Mouse (Mus musculus) stomach, embryonic 16.5 days (tissue): Measurements from ENCODE around the gene Rnf113a1. TPM values are rescaled to one million over a fixed set of nuclear protein-coding genes. Genes with fewer than 3 reads are reported as not detected.
"Not testable (repeated sequence)": the region's sequence is repeated elsewhere in the genome, so short reads cannot be mapped to it uniquely, and the experiment has no call there.

ENCODE experiments used
- ATAC-seq: fragments of 200-750 bp; cut with Nextera tagmentation; 2 replicates; pipeline ENCODE4 v1.8.0; 2017; ENCODE audit warnings: moderate number of reproducible peaks, moderate TSS enrichment; ENCODE audit not compliant: insufficient read depth, low FRiP score
- H3K27ac ChIP-seq: fragments of 300-500 bp; sonication (generic); 2 replicates; pipeline ENCODE4 v1.5.1; 2014; ENCODE audit warnings: low read length
- H3K27me3 ChIP-seq: fragments of 300-500 bp; sonication (generic); 2 replicates; pipeline ENCODE4 v1.6.1; 2014; ENCODE audit warnings: low read length, control low read depth, mixed read lengths; ENCODE audit not compliant: control insufficient read depth, insufficient read depth
- H3K36me3 ChIP-seq: fragments of 300-500 bp; sonication (generic); 2 replicates; pipeline ENCODE4 v1.6.1; 2014; ENCODE audit warnings: low read length; ENCODE audit not compliant: control insufficient read depth, insufficient read depth
- H3K4me1 ChIP-seq: fragments of 300-500 bp; sonication (generic); 2 replicates; pipeline ENCODE4 v1.6.1; 2014; ENCODE audit warnings: low read length, control low read depth, mixed read lengths; ENCODE audit not compliant: control insufficient read depth, insufficient read depth
- H3K4me2 ChIP-seq: fragments of 300-500 bp; sonication (generic); 2 replicates; pipeline ENCODE4 v1.6.1; 2014; ENCODE audit warnings: low read depth, low read length, mixed read lengths
- H3K4me3 ChIP-seq: fragments of 300-500 bp; sonication (generic); replicated peaks from 2 replicates; pipeline ENCODE4 v1.5.1; 2014; ENCODE audit warnings: mild to moderate bottlenecking, low read length
- H3K9ac ChIP-seq: fragments of 300-500 bp; sonication (generic); 2 replicates; pipeline ENCODE4 v1.6.1; 2014; ENCODE audit warnings: low read length
- H3K9me3 ChIP-seq: fragments of 300-500 bp; sonication (generic); replicated peaks from 2 replicates; pipeline ENCODE4 v1.6.1; 2016; ENCODE audit warnings: low read length, control low read depth; ENCODE audit not compliant: control insufficient read depth
- WGBS: fragments of 180-500 bp; shearing (Covaris S2); extraction: QIAGEN DNeasy Blood & Tissue Kit; methylation state at CpG from one replicate; pipeline ENCODE4 v1.1.7; 2014; 5-methylcytosine and 5-hydroxymethylcytosine counted together
- polyA plus RNA-seq: library from polyadenylated mRNA; unstranded; fragments of >200 nt; fragmentation: Nextera tagmentation; extraction: Ambion mirVana; gene quantifications from 2 replicates; pipeline ENCODE4 v1.2.1, GENCODE M21; 2015

Rnf113a1 gene
- polyA plus RNA-seq, 1 experiment from 2014 or later, result 10.1 TPM

DNA sequence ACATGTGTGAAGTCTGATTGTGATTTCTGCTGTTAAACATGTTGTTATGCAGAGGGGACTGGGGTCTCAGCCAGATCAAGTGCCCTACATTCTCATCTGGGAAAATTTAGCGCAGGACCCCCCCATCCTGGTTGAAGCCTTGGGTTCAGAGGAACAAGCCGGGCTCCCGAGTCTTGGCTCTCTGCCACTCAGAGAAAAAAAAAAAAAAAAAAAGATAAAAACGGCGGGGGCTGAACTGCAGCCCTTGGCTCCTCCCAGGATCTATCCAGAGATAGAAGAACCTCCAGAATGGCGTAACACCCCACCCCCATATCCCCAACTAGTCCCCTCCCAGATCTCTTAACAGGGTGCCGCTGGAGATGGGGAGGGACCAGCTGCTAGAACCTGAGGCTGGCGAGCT lies 6.6 kb upstream of the Rnf113a1 start:
- not testable (repeated sequence) for H3K4me1 ChIP-seq, H3K27me3 ChIP-seq, H3K9ac ChIP-seq, ATAC-seq, H3K9me3 ChIP-seq, H3K4me2 ChIP-seq, H3K4me3 ChIP-seq, H3K36me3 ChIP-seq, H3K27ac ChIP-seq
- 55% methylated on average over 8 of the region's 8 CpGs for WGBS

DNA sequence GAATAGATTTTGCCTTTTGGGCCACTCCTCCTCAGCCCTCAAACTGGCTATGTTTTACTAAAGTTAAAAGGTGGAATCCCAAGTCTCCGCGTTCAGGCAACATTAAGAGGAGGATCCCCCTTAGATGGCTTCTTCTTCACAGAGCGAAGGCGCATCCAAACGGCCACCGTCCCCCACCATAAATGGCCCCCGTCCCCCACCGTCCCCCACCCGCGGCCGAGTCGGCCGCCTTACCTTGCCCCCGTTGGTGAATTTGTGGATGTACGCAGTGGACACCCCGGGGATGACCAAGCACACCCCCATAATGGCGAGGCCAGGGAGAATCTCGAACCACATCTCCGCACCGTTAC lies 315 bp upstream of the Rnf113a1 start:
- Histone ChIP-seq H3K27me3 (no peaks in the 10 kb centered on the region), H3K27ac (no peak overlapping the region), H3K9ac (peak overlapping the region; percentile 71), H3K4me1 (no peaks in the 10 kb centered on the region), H3K36me3 (no peaks in the 10 kb centered on the region), H3K9me3 (no peaks in the 10 kb centered on the region), H3K4me2 (peak overlapping the region; percentile 62), H3K4me3 (peak overlapping the region; percentile 62)
- WGBS, result 19% methylated on average over 20 of the region's 20 CpGs
- no peak for ATAC-seq

DNA sequence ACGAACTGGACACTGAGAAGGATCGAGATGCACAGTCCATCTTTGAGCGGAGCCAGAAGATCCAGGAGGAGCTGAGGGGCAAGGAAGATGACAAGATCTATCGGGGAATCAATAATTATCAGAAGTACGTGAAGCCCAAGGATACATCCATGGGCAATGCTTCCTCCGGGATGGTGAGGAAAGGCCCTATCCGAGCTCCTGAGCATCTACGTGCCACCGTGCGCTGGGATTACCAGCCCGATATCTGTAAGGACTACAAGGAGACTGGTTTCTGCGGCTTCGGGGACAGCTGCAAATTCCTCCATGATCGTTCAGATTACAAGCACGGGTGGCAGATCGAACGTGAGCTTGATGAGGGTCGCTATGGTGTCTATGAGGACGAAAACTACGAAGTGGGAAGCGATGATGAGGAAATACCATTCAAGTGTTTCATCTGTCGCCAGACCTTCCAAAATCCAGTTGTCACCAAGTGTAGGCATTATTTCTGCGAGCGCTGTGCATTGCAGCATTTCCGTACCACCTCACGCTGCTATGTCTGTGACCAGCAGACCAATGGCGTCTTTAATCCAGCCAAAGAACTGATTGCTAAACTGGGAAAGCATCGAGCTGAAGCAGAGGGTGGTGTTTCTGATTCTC lies 817 bp downstream of the Rnf113a1 start:
- Histone ChIP-seq H3K4me2 (peak overlapping the region; percentile 61), H3K36me3 (no peaks in the 10 kb centered on the region), H3K9ac (peak overlapping the region; percentile 71), H3K9me3 (no peaks in the 10 kb centered on the region), H3K27me3 (no peaks in the 10 kb centered on the region), H3K4me3 (peak overlapping the region; percentile 62), H3K4me1 (no peaks in the 10 kb centered on the region), H3K27ac (no peak overlapping the region)
- whole genome bisulfite sequencing, result 21% methylated on average over 28 of the region's 28 CpGs
- no peak for ATAC-seq

DNA sequence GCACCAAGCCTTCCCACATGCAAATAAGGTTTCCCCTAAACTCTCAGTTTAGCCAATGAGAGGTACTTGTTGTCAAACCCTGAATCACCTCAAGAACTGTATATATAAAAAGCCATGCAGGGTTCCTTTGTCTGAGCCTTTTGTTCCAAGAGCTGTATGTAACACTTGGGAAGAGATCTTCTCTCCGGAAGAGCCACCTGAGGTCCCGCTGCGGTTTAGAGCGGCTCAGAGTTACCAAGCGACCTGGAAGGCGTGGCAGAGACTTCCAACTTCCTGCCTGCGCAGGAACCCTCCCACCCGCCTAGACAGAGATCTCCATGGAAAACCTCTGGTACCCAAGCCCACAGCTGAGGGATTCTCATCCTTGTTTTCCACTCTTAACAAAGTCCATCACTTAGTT lies 7.6 kb downstream of the Rnf113a1 start:
- H3K4me2 ChIP-seq, result no peak overlapping the region
- no peaks in the 10 kb centered on the region for H3K9me3 ChIP-seq
- H3K36me3 ChIP-seq, result no peaks in the 10 kb centered on the region
- no peak overlapping the region for H3K9ac ChIP-seq
- H3K4me3 ChIP-seq, result no peak overlapping the region
- no peaks in the 10 kb centered on the region for H3K4me1 ChIP-seq
- H3K27me3 ChIP-seq, result no peaks in the 10 kb centered on the region
- ATAC-seq, result no peak
- no peak overlapping the region for H3K27ac ChIP-seq
- WGBS, result 49% methylated on average over 8 of the region's 8 CpGs

DNA sequence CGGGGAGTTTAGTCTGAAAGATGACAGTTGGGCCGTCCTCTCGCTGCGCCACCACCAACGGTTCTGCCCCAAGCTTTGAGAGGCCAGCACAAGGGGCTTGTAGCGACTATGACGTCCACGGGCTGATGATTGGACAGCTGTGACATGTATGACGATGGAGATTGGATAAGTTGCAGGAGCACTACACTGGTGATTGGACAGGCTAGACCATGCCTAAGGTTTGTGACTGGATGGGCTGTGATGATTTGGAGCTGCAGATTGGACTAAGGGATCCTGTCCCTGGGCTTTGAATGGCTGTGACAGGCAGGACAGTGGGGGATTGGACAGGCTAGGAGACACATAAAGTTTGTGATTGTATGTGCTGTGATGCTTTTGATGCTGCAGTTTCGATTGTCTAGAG lies 19.9 kb downstream of the Rnf113a1 start, which contains the start of gene Gm9:
Gm9 (minus strand) TSS at position 101 of the 400 bp plus-strand sequence.
- no peak within 1 kb of the TSS for H3K4me3 ChIP-seq
- no peak for ATAC-seq
- H3K27me3 ChIP-seq, result no peaks in the 10 kb centered on the region
- no peaks in the 10 kb centered on the region for H3K36me3 ChIP-seq
- WGBS, result 81% methylated on average over 10 of the region's 10 CpGs
- no peaks in the 10 kb centered on the region for H3K4me1 ChIP-seq
- no peaks in the 10 kb centered on the region for H3K9me3 ChIP-seq
- H3K9ac ChIP-seq, result no peak within 1 kb of the TSS
- H3K4me2 ChIP-seq, result no peak within 1 kb of the TSS
- H3K27ac ChIP-seq, result no peak within 1 kb of the TSS

DNA sequence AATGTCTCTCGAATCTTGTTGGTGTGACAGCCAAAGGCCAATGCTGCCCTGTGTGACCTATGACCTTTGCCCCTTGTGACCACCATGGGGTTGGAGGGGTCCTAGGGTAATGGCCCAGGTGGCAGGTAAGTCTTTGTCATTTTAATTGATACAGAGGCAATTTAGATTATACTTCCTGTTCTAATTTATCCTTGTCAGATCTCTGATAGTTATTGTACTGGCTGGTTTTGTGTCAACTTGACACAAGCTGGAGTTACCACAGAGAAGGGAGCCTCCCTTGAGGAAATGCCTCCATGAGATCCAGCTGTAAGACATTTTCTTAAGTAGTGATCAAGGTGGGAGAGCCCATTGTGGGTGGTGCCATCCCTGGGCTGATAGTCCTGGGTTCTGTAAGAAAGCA lies 31.1 kb downstream of the Rnf113a1 start, which contains the start of gene Rhox1:
Rhox1 (minus strand) TSS at position 101 of the 400 bp plus-strand sequence.
- ATAC-seq, H3K4me1 ChIP-seq, H3K27ac ChIP-seq, H3K9ac ChIP-seq, H3K36me3 ChIP-seq, H3K4me2 ChIP-seq, H3K27me3 ChIP-seq, H3K9me3 ChIP-seq, H3K4me3 ChIP-seq: not testable (repeated sequence)
- 50% methylated on average over 1 of the region's 1 CpGs for WGBS

Other genes with a start within 250 kb of the Rnf113a1 start
- 15.0 and 15.6 TPM in 2 replicates for gene Sept6, start 199.5 kb upstream of the Rnf113a1 start, polyA plus RNA-seq
- gene Sowahd, start 142.4 kb upstream of the Rnf113a1 start, polyA plus RNA-seq, result not detected in 2 replicates
- gene Rpl39, start 105.8 kb upstream of the Rnf113a1 start, polyA plus RNA-seq, result 438 and 576 TPM in 2 replicates
- 15.4 and 19.4 TPM in 2 replicates for gene Upf3b, start 80.9 kb upstream of the Rnf113a1 start, polyA plus RNA-seq
- 13.7 and 14.2 TPM in 2 replicates for gene Nkap, start 64.5 kb upstream of the Rnf113a1 start, polyA plus RNA-seq
- not detected in 2 replicates for gene Akap14, start 22.4 kb upstream of the Rnf113a1 start, polyA plus RNA-seq
- 398 and 416 TPM in 2 replicates for gene Ndufa1, start 82 bp upstream of the Rnf113a1 start, polyA plus RNA-seq
- gene Gm9, start 19.8 kb downstream of the Rnf113a1 start, polyA plus RNA-seq, result not detected in 2 replicates
- not detected in 2 replicates for gene Rhox1, start 31.0 kb downstream of the Rnf113a1 start, polyA plus RNA-seq
- not detected in 2 replicates for gene Rhox2a, start 53.7 kb downstream of the Rnf113a1 start, polyA plus RNA-seq
- gene Rhox3a, start 58.7 kb downstream of the Rnf113a1 start, polyA plus RNA-seq, result 0.28 TPM in 1 of 2 replicates, not detected in the other
- gene Rhox4a, start 74.1 kb downstream of the Rnf113a1 start, polyA plus RNA-seq, result not detected in 2 replicates
- not detected in 2 replicates for gene Rhox3a2, start 188.8 kb downstream of the Rnf113a1 start, polyA plus RNA-seq
- gene Rhox4a2, start 199.6 kb downstream of the Rnf113a1 start, polyA plus RNA-seq, result not detected in 2 replicates
- gene Rhox2b, start 220.8 kb downstream of the Rnf113a1 start, polyA plus RNA-seq, result not detected in 2 replicates
- gene Rhox4b, start 241.2 kb downstream of the Rnf113a1 start, polyA plus RNA-seq, result not detected in 2 replicates